Mouse (Mus musculus) embryonic fibroblast, embryonic 13.5 days (primary cell): ENCODE data around the gene Dbi.

Experiments used
- CTCF ChIP-seq: IDR thresholded peaks from 2 replicates; pipeline ENCODE4 v1.5.1; 2011; ENCODE audit warnings: mild to moderate bottlenecking, control low read depth, low read length, moderate library complexity, borderline replicate concordance; ENCODE audit not compliant: insufficient read depth
- POLR2A ChIP-seq: IDR thresholded peaks from 2 replicates; pipeline ENCODE4 v1.6.1; 2011; ENCODE audit warnings: low read depth, mild to moderate bottlenecking, control low read depth, low read length, moderate library complexity

- no peak for TF ChIP-seq POLR2A
- no peak for TF ChIP-seq CTCF
These were observed 4.0 kb upstream of the Dbi start for GRCm38 (mm10) chr1:120124839-120125238.
